Mouse (Mus musculus): ENCODE measurements around the gene Cc2d2b. TPM values are rescaled to one million over a fixed set of nuclear protein-coding genes. Genes with fewer than 3 reads are reported as not detected.
A peak's percentile ranks its signal among the peaks of the same experiment; 100 is the strongest.

Cc2d2b gene
- total RNA-seq, 1 experiment, result 0.40 TPM

DNA sequence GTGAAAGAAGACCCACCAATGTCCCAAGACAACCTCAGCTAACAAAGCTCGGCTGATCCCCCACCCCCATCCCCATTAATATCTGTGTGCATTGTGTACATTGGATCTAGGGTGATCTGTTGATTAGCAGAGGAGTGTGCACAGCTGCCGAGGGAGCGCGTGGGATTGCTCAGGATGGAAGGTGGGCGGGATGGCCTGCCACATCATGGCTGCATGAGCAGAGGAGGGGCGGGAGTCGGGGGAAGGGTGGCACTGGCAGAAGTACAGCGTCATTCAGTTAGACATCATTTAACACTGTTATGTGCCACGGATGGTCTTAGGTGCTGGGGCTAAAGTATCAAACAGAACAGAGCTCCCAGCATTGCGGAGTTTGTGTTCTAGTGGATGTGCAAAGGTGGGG is 25.0 kb upstream of the Cc2d2b start:
- Histone ChIP-seq H3K9me3 (ENCODE audit: control insufficient read depth, insufficient read depth, low read depth, low read length) (no peaks in the 10 kb centered on the region), H3K4me3 (ENCODE audit: insufficient read depth in 1 of 2, low read depth in 1 of 2, low read length in 2 of 2, poor library complexity in 1 of 2, severe bottlenecking in 1 of 2) (peak overlapping the region in 1 of 2 experiments; percentile 22; a peak in 2 of 4 replicates), H3K9ac (ENCODE audit: insufficient read depth, low read depth, low read length, poor library complexity, severe bottlenecking) (no peak overlapping the region; the same call in 1 of the 2 replicates), H3K36me3 (ENCODE audit: control insufficient read depth, insufficient read depth, low read length, poor library complexity, severe bottlenecking) (no peaks in the 10 kb centered on the region), H3K4me1 (ENCODE audit: control insufficient read depth in 2 of 2, insufficient read depth in 2 of 2, low read length in 2 of 2, poor library complexity in 1 of 2) (peaks cover 0 to 12% of the 10 kb centered on the region in 2 experiments; a peak in 3 of 4 replicates), H3K27ac (ENCODE audit: insufficient read depth, low read depth, low read length, poor library complexity, severe bottlenecking) (no peak overlapping the region)
- TF ChIP-seq ZNF384 (IDR thresholded peaks at IDR 0.05; ENCODE audit: low read depth, low read length) (no peak), ZC3H11A (IDR thresholded peaks at IDR 0.05; ENCODE audit: borderline replicate concordance, low read depth, low read length) (no peak), HCFC1 (IDR thresholded peaks at IDR 0.05; ENCODE audit: borderline replicate concordance, insufficient read depth, low read length) (no peak), MAFK (IDR thresholded peaks at IDR 0.05; ENCODE audit: insufficient read depth, low read depth, low read length) (no peak), CHD2 (IDR thresholded peaks at IDR 0.05; ENCODE audit: low read depth, low read length) (no peak)
- in situ Hi-C loops (cut with MboI; ENCODE audit: low sequenced_read_pairs in 2 of 2, unreplicated experiment in 2 of 2), result loop anchor here in 1 of 2 experiments (5.0 kb wide), 1 partner anchor 111 kb away; the partner anchor contains the start of genes Entpd1 and Tctn3
- DNase-seq (ENCODE audit: low read depth, low spot score), result no peak

DNA sequence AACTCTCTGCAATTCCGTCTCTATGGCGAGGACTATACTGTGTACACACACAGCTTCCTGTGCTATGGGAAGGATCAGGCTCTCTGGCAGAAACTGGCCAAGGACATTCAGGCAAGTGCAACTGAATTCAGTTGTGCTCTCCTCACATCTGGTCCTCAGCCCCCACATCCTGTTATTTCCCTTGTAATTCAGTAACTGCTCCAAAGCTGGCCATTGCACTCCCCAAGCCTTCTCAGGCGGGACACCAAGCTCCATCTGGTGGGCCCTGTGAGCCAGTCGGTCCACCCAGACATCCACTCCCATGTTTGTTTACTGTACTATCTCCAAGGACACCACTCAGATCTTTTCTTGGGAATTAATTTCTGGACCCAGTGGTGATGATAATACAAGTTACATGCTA is 22.4 kb upstream of the Cc2d2b start:
- H3K9me3 ChIP-seq (ENCODE audit: control insufficient read depth, insufficient read depth, low read depth, low read length), result no peaks in the 10 kb centered on the region
- H3K4me3 ChIP-seq (ENCODE audit: insufficient read depth in 1 of 2, low read depth in 1 of 2, low read length in 2 of 2, poor library complexity in 1 of 2, severe bottlenecking in 1 of 2), result no peak overlapping the region
- H3K36me3 ChIP-seq (ENCODE audit: control insufficient read depth, insufficient read depth, low read length, poor library complexity, severe bottlenecking), result no peaks in the 10 kb centered on the region
- H3K27ac ChIP-seq (ENCODE audit: insufficient read depth, low read depth, low read length, poor library complexity, severe bottlenecking), result no peak overlapping the region
- no peak for TF ChIP-seq CHD2 (IDR thresholded peaks at IDR 0.05; ENCODE audit: low read depth, low read length)
- no peak for TF ChIP-seq HCFC1 (IDR thresholded peaks at IDR 0.05; ENCODE audit: borderline replicate concordance, insufficient read depth, low read length)
- no peak for TF ChIP-seq MAFK (IDR thresholded peaks at IDR 0.05; ENCODE audit: insufficient read depth, low read depth, low read length)
- no peak for TF ChIP-seq ZNF384 (IDR thresholded peaks at IDR 0.05; ENCODE audit: low read depth, low read length)
- no peak for TF ChIP-seq ZC3H11A (IDR thresholded peaks at IDR 0.05; ENCODE audit: borderline replicate concordance, low read depth, low read length)
- peaks cover 0 to 3% of the 10 kb centered on the region in 2 experiments; a peak in 1 of 4 replicates for H3K4me1 ChIP-seq (ENCODE audit: control insufficient read depth in 2 of 2, insufficient read depth in 2 of 2, low read length in 2 of 2, poor library complexity in 1 of 2)
- DNase-seq (ENCODE audit: low read depth, low spot score), result no peak
- in situ Hi-C loops (cut with MboI; ENCODE audit: low sequenced_read_pairs in 2 of 2, unreplicated experiment in 2 of 2), result no loop called here
- no peak overlapping the region for H3K9ac ChIP-seq (ENCODE audit: insufficient read depth, low read depth, low read length, poor library complexity, severe bottlenecking)

- DNase-seq (ENCODE audit: low read depth, low spot score), result no peak
- Histone ChIP-seq H3K4me1 (ENCODE audit: control insufficient read depth in 2 of 2, insufficient read depth in 2 of 2, low read length in 2 of 2, poor library complexity in 1 of 2) (peaks cover 0 to 3% of the 10 kb centered on the region in 2 experiments; a peak in 1 of 4 replicates), H3K9ac (ENCODE audit: insufficient read depth, low read depth, low read length, poor library complexity, severe bottlenecking) (no peak overlapping the region), H3K9me3 (ENCODE audit: control insufficient read depth, insufficient read depth, low read depth, low read length) (no peaks in the 10 kb centered on the region), H3K36me3 (ENCODE audit: control insufficient read depth, insufficient read depth, low read length, poor library complexity, severe bottlenecking) (no peaks in the 10 kb centered on the region), H3K27ac (ENCODE audit: insufficient read depth, low read depth, low read length, poor library complexity, severe bottlenecking) (no peak overlapping the region), H3K4me3 (ENCODE audit: insufficient read depth in 1 of 2, low read depth in 1 of 2, low read length in 2 of 2, poor library complexity in 1 of 2, severe bottlenecking in 1 of 2) (no peak overlapping the region)
- TF ChIP-seq HCFC1 (IDR thresholded peaks at IDR 0.05; ENCODE audit: borderline replicate concordance, insufficient read depth, low read length) (no peak), CHD2 (IDR thresholded peaks at IDR 0.05; ENCODE audit: low read depth, low read length) (no peak), MAFK (IDR thresholded peaks at IDR 0.05; ENCODE audit: insufficient read depth, low read depth, low read length) (no peak), ZC3H11A (IDR thresholded peaks at IDR 0.05; ENCODE audit: borderline replicate concordance, low read depth, low read length) (no peak), ZNF384 (IDR thresholded peaks at IDR 0.05; ENCODE audit: low read depth, low read length) (no peak)
- in situ Hi-C loops (cut with MboI; ENCODE audit: low sequenced_read_pairs in 2 of 2, unreplicated experiment in 2 of 2), result no loop called here
These were observed 21.9 kb upstream of the Cc2d2b start for GRCm38 (mm10) chr19:40726614-40727013.

DNA sequence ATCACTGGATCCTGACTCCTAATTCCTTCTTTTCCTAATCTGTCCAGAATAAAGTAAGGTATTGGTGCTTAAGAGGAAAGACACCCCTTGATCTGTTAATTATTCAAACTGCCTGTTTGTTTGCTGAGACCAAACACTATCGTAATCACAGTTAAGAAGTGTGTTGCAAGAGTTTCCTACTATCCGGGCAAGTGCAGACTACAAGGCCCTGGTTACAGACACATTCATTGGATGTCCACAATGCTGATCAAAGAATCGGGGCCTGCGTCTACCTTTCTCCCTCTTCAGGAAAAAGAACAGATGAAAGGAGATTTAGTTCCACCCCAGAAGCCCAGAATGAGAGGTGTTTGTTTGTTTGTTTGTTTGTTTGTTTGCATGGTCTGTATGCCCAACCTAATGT is 20.3 kb upstream of the Cc2d2b start:
- H3K9me3 ChIP-seq (ENCODE audit: control insufficient read depth, insufficient read depth, low read depth, low read length), result no peaks in the 10 kb centered on the region
- in situ Hi-C loops (cut with MboI; ENCODE audit: low sequenced_read_pairs in 2 of 2, unreplicated experiment in 2 of 2), result no loop called here
- H3K9ac ChIP-seq (ENCODE audit: insufficient read depth, low read depth, low read length, poor library complexity, severe bottlenecking), result no peak overlapping the region
- DNase-seq (ENCODE audit: low read depth, low spot score), result no peak
- H3K27ac ChIP-seq (ENCODE audit: insufficient read depth, low read depth, low read length, poor library complexity, severe bottlenecking), result no peak overlapping the region
- peaks cover 0 to 3% of the 10 kb centered on the region in 2 experiments; a peak in 1 of 4 replicates for H3K4me1 ChIP-seq (ENCODE audit: control insufficient read depth in 2 of 2, insufficient read depth in 2 of 2, low read length in 2 of 2, poor library complexity in 1 of 2)
- H3K4me3 ChIP-seq (ENCODE audit: insufficient read depth in 1 of 2, low read depth in 1 of 2, low read length in 2 of 2, poor library complexity in 1 of 2, severe bottlenecking in 1 of 2), result no peak overlapping the region
- no peaks in the 10 kb centered on the region for H3K36me3 ChIP-seq (ENCODE audit: control insufficient read depth, insufficient read depth, low read length, poor library complexity, severe bottlenecking)
- TF ChIP-seq HCFC1 (IDR thresholded peaks at IDR 0.05; ENCODE audit: borderline replicate concordance, insufficient read depth, low read length) (no peak), ZC3H11A (IDR thresholded peaks at IDR 0.05; ENCODE audit: borderline replicate concordance, low read depth, low read length) (no peak), MAFK (IDR thresholded peaks at IDR 0.05; ENCODE audit: insufficient read depth, low read depth, low read length) (no peak), CHD2 (IDR thresholded peaks at IDR 0.05; ENCODE audit: low read depth, low read length) (no peak), ZNF384 (IDR thresholded peaks at IDR 0.05; ENCODE audit: low read depth, low read length) (no peak)
